In the genomic region with DNA sequence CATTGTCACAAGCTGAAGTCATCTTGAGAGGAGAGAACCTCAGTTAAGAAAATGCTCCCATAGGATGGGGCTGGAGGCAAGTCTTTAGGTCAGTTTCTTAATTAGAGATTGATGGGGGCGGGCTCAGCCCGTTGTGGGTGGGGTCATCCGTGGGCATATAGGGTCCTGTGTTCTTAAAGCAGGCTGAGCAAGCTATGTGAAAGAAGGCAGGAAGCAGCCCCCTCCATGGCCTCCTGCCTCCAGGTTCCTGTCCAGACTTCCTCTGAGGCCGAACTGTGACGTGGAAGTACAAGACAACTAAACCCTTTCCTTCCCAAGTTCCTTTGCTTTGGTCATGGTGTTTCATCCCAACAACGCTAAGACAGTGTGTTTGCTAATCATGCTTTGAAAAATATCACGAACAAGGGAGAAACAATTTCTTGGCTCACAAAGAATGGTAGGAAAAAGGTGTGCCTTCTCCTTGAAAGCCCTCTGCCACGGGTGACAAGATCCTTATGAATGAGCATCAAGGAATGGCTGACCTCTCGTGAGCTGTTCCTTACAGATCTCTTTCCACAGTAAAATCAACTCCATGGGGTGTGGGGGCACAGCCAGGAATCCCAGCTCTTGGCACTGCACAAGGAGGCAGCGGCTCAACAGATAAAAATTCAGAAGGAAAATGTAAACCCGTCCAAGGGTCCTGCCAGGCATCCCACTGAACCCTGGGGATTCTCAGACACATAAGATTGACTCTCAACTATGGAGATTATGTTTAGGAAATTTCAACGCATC, we compare ENCODE assay signal across 7 mouse cellular contexts. TPM values are rescaled to one million over a fixed set of nuclear protein-coding genes. Genes with fewer than 3 reads are reported as not detected.
DNase-seq lines count a peak whose midpoint lies in the region; ATAC-seq lines count a peak whose summit lies in the region.

No protein-coding gene starts in this region.

- peaks cover 2% of the 10 kb centered on the region; the same call in 1 of the 2 replicates for H3K36me3 ChIP-seq in neural tube, embryonic 11.5 days (ENCODE audit: control insufficient read depth, insufficient read depth, low read length)
- H3K36me3 ChIP-seq in embryonic facial prominence, embryonic 12.5 days, result peaks cover 43% of the 10 kb centered on the region

- H3K9ac ChIP-seq in neural tube, embryonic 11.5 days (ENCODE audit: low read length), result peak overlapping the region; percentile 87
- peak overlapping the region; percentile 90 for H3K9ac ChIP-seq in embryonic facial prominence, embryonic 12.5 days

- peak overlapping the region; percentile 65 for H3K4me3 ChIP-seq in neural tube, embryonic 11.5 days (ENCODE audit: low read depth, low read length)
- peak overlapping the region; percentile 93 for H3K4me3 ChIP-seq in embryonic facial prominence, embryonic 12.5 days

- peak; percentile 42 for DNase-seq in neural tube, embryonic 11.5 days (ENCODE audit: low spot score)
- DNase-seq in neural tube, embryonic 10.5 days (ENCODE audit: extremely low spot score, low spot score), result no peak
- peak; percentile 46 for DNase-seq in induced T-regulatory cell, adult 2 months (ENCODE audit: low read depth)
- DNase-seq in natural killer cell, adult 2 months (ENCODE audit: low spot score in 2 of 2), result no peak
- DNase-seq in right cerebral cortex, postnatal 25 days, result no peak

- no peak for ATAC-seq in neural tube, embryonic 11.5 days (ENCODE audit: insufficient read depth, low FRiP score, low TSS enrichment)
- no peak for ATAC-seq in embryonic facial prominence, embryonic 12.5 days (ENCODE audit: insufficient number of reproducible peaks, insufficient read depth, low FRiP score, low TSS enrichment)
- peak; percentile 22; the same call in 1 of the 2 replicates for ATAC-seq in megakaryocyte, adult 5-6 weeks (ENCODE audit: poor library complexity, severe bottlenecking)

- 32% methylated on average over 12 of the region's 12 CpGs for WGBS in neural tube, embryonic 11.5 days
- 9% methylated on average over 12 of the region's 12 CpGs for WGBS in embryonic facial prominence, embryonic 12.5 days

- H3K27me3 ChIP-seq in neural tube, embryonic 11.5 days (ENCODE audit: control insufficient read depth, insufficient read depth, low read length), result no peaks in the 10 kb centered on the region
- H3K27me3 ChIP-seq in embryonic facial prominence, embryonic 12.5 days, result no peaks in the 10 kb centered on the region

- H3K27ac ChIP-seq in neural tube, embryonic 11.5 days (ENCODE audit: low read depth, low read length), result no peak overlapping the region
- H3K27ac ChIP-seq in embryonic facial prominence, embryonic 12.5 days, result peak overlapping the region; percentile 86

- H3K4me1 ChIP-seq in neural tube, embryonic 11.5 days (ENCODE audit: control insufficient read depth, insufficient read depth, low read length), result peaks cover 4% of the 10 kb centered on the region; the same call in 1 of the 2 replicates
- H3K4me1 ChIP-seq in embryonic facial prominence, embryonic 12.5 days, result peaks cover 41% of the 10 kb centered on the region

- H3K9me3 ChIP-seq in neural tube, embryonic 11.5 days (ENCODE audit: control insufficient read depth, low read length), result no peaks in the 10 kb centered on the region
- no peaks in the 10 kb centered on the region for H3K9me3 ChIP-seq in embryonic facial prominence, embryonic 12.5 days

- peak overlapping the region; percentile 45 for H3K4me2 ChIP-seq in neural tube, embryonic 11.5 days (ENCODE audit: low read depth)
- peak overlapping the region; percentile 83 for H3K4me2 ChIP-seq in embryonic facial prominence, embryonic 12.5 days (replicated peaks)

RNA-seq across cellular contexts. Expression of a gene that starts 1.5 kb away (rescaled TPM):
- polyA plus RNA-seq in neural tube, embryonic 11.5 days (2014; fragmentation: Nextera tagmentation; extraction: Ambion mirVana), result 370 and 374 TPM in 2 replicates
- 372 and 387 TPM in 2 replicates for polyA plus RNA-seq in embryonic facial prominence, embryonic 12.5 days (2016; fragmentation: Nextera tagmentation; extraction: Ambion mirVana)
- total RNA-seq in megakaryocyte, adult 5-6 weeks (2015), result 97.3 and 102 TPM in 2 replicates
- 210 and 232 TPM in 2 replicates for total RNA-seq in megakaryocyte, adult 5-6 weeks (2017)

RNA-seq across cellular contexts. Expression of a gene that starts 47.3 kb away (rescaled TPM):
- 68.2 and 70.0 TPM in 2 replicates for polyA plus RNA-seq in neural tube, embryonic 11.5 days (2014; fragmentation: Nextera tagmentation; extraction: Ambion mirVana)
- polyA plus RNA-seq in embryonic facial prominence, embryonic 12.5 days (2016; fragmentation: Nextera tagmentation; extraction: Ambion mirVana), result 38.7 and 40.0 TPM in 2 replicates
- total RNA-seq in megakaryocyte, adult 5-6 weeks (2015), result not detected in 2 replicates
- total RNA-seq in megakaryocyte, adult 5-6 weeks (2017), result 0.33 TPM in 1 of 2 replicates, not detected in the other

Comparison
In these comparisons a context has a peak if more than half of its experiments do, and no peak if none do; other contexts are left out.
1. DNase-seq: peak in neural tube, embryonic 11.5 days (single experiment) and induced T-regulatory cell, adult 2 months (single experiment); none in neural tube, embryonic 10.5 days (single experiment), natural killer cell, adult 2 months (0 of 2) and right cerebral cortex, postnatal 25 days (single experiment).